Mouse (Mus musculus) liver, adult (tissue): ENCODE measurements around the gene Phactr1.

Experiments used
- GATA4 ChIP-seq: IDR thresholded peaks from 2 replicates; pipeline ENCODE4 v1.6.1; 2014; ENCODE audit warnings: mild to moderate bottlenecking, low read length; ENCODE audit not compliant: insufficient replicate concordance

Phactr1 gene

DNA sequence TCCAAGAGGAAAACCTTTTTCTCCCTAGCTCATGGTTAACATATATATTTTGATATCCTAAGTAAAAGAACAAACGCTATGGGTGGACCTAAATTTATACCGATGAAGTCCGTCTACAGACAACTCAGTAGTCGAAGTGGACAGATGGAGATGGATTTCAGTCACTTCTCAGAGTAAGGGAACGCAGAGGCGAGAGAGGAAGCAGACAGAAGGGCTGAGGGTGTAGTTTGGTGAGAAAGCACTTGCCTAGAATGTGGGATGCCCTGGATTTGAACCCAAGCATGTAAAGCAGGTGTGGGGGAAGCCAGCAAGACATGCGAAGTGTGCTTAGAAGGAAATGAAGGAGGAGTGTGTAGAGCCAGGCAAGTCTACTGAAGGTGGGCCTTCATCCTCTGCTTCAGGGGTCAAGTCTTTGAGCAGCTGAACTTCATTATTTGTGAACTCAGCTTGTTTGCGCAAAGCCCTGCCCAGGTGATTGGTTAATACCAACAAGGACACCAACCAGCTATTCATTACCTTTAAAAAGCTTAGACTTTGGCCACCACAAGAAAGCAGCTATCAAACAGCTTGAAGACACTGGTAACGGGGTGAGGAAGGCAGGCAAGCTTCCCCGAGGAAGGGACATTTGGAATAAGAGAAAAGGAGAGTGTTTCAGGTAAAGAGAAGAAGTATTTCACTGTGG is 241.5 kb downstream of the Phactr1 start:
- TF ChIP-seq GATA4 = no peak

- no peak for TF ChIP-seq GATA4
Measured at GRCm38 (mm10) chr13:42927778-42928177, 247.4 kb downstream of the Phactr1 start.

DNA sequence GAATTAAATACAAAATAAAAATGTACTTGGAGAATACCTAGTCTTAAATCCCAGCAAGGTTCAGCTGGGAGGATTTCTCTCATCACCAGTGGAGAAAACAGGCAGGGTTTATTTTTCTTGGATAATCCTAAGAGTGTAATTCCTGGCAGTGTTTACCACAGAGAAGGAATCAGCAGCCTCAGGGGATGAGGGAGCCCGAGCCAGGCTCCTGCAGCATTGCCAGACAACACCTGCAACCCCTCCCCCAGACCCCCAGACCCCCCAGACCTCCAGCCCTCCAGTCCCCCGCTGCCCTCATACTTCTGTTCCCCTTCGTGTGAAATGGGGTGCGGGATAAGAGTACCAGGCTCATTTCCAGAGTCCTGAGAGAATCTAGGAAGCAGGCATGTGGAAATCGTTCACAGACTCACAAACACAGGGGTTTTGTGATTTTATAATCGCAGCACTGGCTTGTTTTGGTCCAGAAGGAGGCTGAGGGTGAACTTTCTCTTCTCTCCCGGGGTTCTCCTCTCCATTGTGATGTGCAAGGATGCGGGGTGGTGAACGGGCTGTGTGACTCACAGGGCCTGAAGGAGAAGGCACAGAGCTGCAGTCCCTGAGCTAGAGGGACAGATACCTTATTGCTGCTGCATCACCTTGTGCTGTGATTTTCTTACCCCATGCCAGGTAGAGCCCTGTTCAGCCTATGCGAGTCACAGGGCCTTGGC is 249.3 kb downstream of the Phactr1 start:
- no peak for TF ChIP-seq GATA4

DNA sequence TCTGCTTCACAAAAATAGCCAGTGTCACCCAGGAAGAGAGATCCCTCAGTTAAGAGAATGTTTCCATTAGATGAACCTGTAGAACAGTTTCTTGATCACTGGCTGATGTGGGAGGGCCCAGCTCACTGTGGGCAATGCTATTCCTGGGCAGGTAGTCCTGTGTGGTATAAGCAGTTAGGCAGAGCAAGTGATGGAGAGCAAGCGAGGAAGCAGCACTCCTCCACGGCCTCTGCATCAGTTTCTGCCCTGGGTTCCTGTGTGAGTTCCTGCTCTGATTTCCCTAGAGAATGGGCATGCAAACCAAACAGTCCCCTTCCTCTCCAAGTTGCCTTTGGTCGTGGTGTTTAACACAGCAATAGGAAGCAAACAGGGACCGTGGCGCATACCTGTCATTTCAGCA is 251.6 kb downstream of the Phactr1 start:
- no peak for TF ChIP-seq GATA4

DNA sequence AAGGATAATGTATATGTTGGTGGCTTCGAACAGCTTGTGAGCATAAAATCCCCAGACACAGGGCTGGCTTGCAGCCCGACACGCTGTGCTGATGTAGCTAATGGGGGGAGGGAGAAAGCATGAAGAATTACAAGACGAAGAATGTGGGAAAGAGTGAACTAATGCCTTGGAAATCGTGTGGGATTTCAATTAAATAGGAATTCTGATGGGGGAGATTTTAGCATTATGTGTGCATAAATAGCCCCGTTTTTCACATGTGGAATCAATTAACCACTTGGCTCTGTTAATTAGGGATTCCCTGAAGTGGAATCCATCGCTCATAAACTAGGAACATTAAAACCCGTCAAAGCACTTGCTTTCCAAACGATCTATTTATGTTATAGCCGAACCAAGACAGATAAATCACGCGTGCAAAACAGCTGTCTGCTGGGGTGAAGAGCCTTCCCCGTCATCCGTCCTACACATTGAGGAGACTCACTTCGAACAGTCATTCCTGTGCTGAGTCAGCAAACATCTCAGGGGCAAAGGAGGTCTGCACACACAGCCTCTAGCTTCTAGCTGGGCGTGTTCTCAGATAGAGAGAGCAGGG is 254.2 kb downstream of the Phactr1 start:
- no peak for TF ChIP-seq GATA4

DNA sequence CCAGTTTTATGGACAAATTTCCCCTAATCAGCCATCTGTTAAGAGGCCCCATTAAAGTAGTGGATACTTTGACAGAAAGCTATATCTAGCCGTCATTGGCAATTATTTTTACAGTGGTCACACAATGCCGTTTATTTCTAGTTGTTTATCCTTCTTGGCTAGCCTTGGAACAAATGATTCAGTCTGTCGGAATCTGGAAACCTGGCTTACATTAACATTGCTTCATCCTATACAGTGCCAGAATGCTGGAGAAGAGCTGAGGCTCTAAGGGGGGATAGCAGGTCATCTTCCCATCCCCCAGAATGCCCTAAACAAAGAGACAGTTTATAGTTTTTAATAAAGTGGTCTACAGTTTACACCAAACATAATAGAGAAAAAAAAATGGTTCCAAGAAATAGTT is 257.4 kb downstream of the Phactr1 start:
- no peak for TF ChIP-seq GATA4

DNA sequence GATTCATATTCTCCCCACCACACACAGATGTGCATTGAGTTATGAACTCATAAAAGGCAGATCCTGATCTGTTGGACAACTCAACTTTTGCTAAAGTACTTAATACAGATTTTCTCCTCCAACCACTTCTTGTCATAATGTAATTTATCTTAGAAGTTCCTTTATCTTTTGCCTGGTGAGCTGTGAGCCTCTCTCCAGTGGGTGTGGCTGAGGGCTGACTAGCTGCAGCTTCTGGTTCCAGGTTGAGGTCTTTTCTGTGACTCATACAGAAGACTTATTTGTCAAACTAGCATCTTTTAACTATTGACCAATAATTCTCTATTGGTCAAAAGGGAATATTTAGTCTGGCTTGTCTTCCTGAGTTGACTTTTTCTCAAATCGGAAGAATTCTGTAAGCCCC is 257.9 kb downstream of the Phactr1 start:
- TF ChIP-seq GATA4 = no peak

- no peak for TF ChIP-seq GATA4
Measured at GRCm38 (mm10) chr13:42940271-42940670, 259.8 kb downstream of the Phactr1 start.

- no peak for TF ChIP-seq GATA4
Measured at GRCm38 (mm10) chr13:42944106-42944505, 263.7 kb downstream of the Phactr1 start.

DNA sequence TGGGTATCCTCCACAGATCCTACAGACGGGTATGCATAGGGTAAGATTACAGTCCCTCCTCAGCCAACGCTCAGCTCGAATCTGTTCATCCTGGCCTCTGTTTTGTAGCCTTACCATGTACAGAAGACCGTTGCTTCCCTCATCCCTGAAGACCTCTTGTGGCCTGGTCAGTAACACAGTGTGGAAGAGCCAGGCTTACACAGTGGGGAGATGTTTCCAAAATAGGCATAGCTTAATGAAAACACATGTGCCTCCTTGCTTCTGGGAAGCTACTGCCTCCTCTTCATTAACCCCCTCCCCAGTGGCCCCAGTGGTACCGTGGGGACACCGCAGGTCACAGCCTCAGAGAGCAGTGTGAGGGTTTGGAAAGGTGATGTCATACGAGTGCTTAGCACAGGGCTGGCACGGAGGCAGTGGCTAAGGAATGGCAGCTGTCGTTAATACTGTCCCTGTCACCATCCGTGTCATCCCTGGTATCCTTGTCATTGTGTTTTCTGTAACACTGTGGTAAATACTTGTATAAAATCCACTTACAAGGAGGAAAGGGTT is 268.4 kb downstream of the Phactr1 start:
- no peak for TF ChIP-seq GATA4

DNA sequence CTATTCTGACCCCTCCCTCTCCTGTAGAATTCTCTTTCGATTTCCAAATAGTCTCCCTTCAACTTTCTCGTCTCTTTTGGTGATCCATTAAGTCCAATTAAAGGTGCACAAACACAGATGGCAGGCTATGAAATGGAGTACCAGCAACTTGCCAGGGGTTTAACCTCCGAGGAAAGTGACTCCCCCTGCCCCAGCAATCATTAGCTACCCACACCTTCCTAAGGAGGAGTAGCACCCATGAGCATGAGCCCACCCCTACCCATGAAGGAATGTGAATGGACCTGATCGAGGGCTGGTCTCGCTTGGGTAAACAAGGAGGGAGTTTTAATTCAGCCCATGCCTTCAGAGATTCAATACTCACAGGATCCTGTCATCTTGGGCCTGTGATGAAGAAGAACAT is 268.9 kb downstream of the Phactr1 start:
- TF ChIP-seq GATA4 = no peak

GRCm38 (mm10) chr13:42950056-42950455 is 269.6 kb downstream of the Phactr1 start:
- no peak for TF ChIP-seq GATA4

GRCm38 (mm10) chr13:42952037-42952721 is 271.8 kb downstream of the Phactr1 start:
- TF ChIP-seq GATA4 = no peak

DNA sequence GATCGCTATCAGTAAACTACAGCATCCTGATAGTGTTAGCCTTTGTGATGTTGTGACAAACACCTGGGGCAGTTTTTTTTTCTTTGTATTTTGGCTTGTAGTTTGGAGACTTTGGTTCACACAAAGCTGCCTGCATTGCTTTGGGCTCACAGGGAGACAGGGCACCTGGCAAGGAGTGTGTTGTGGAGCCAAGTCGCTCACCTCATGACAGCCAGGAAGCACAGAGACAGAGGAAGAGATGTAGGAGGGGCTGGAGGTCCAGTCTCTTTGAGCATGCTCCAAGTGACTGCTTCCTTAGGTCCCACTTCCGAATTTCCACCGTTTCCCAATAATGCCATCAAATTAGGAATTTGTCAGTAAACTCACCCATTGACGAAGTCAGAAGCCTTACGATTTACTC is 272.6 kb downstream of the Phactr1 start:
- no peak for TF ChIP-seq GATA4

- TF ChIP-seq GATA4 = no peak
Measured at GRCm38 (mm10) chr13:42954116-42954515, 273.7 kb downstream of the Phactr1 start.
